Mouse (Mus musculus) embryonic fibroblast, embryonic 13.5 days (primary cell): ENCODE measurements around the gene Kcnj12.

Experiments
- CTCF ChIP-seq: IDR thresholded peaks from 2 replicates; pipeline ENCODE4 v1.5.1; 2011; ENCODE audit warnings: mild to moderate bottlenecking, control low read depth, low read length, moderate library complexity, borderline replicate concordance; ENCODE audit not compliant: insufficient read depth
- POLR2A ChIP-seq: IDR thresholded peaks from 2 replicates; pipeline ENCODE4 v1.6.1; 2011; ENCODE audit warnings: low read depth, mild to moderate bottlenecking, control low read depth, low read length, moderate library complexity

DNA sequence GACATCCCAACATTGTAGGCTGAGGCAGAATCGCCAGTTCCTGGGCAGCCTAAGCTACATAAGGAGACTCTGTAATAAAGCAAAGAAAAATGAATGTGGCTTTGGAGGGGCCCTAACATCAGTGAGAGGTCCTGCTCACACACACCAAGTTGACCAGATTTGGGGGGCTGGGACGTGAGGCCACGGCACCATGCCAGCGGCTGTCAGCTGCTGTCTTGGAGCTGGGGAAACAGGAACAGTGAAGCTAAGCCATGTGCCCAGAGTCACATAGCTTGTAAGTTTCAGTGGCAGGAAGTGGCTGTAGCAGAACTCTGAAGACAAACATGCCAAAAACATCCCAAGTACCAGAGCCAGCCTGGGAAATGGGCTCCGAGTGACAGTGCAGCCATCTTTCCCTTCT lies 42.6 kb upstream of the Kcnj12 start:
- TF ChIP-seq POLR2A (no peak), CTCF (no peak)
